Mouse (Mus musculus) urinary bladder, postnatal 4 days (tissue): ENCODE results near the gene Cdk2ap2.

Source experiments
- DNase-seq, 2 experiments: peaks; one replicate each; pipeline ENCODE4 v3.0.0; 2021 to 2022; ENCODE audit warnings: low spot score in 2 of 2

The Cdk2ap2 gene

GRCm38 (mm10) chr19:4137913-4138312 lies 40.9 kb downstream of the Cdk2ap2 start:
- DNase-seq = no peak

- no peak for DNase-seq
These were observed 42.5 kb downstream of the Cdk2ap2 start, which contains the start of gene Gpr152 for GRCm38 (mm10) chr19:4139446-4139845. Gene Gpr152 (plus strand): TSS chr19:4139787.

- no peak for DNase-seq
These were observed 43.2 kb downstream of the Cdk2ap2 start for GRCm38 (mm10) chr19:4140147-4140546.

- DNase-seq = no peak
These were observed 45.6 kb downstream of the Cdk2ap2 start for GRCm38 (mm10) chr19:4142416-4143173.

GRCm38 (mm10) chr19:4143759-4144268 lies 46.8 kb downstream of the Cdk2ap2 start, which contains the start of gene Cabp4:
Gene Cabp4 (minus strand): TSS chr19:4144033.
- DNase-seq = no peak

- no peak for DNase-seq
These were observed 47.8 kb downstream of the Cdk2ap2 start for GRCm38 (mm10) chr19:4144550-4145498.

- DNase-seq = no peak
These were observed 49.0 kb downstream of the Cdk2ap2 start for GRCm38 (mm10) chr19:4145936-4146335.

- no peak for DNase-seq
These were observed 49.5 kb downstream of the Cdk2ap2 start for GRCm38 (mm10) chr19:4146366-4147021.

- DNase-seq = no peak
These were observed 50.0 kb downstream of the Cdk2ap2 start for GRCm38 (mm10) chr19:4147022-4147405.

GRCm38 (mm10) chr19:4147782-4148490 lies 51.0 kb downstream of the Cdk2ap2 start:
- DNase-seq = no peak

GRCm38 (mm10) chr19:4148491-4148806 lies 51.5 kb downstream of the Cdk2ap2 start, which contains the start of gene Coro1b:
Gene Coro1b (plus strand): TSS chr19:4148619.
- DNase-seq = peak; percentile 96 to 98
